Mouse (Mus musculus): Measurements from ENCODE around the gene Hist1h2af.

DNA sequence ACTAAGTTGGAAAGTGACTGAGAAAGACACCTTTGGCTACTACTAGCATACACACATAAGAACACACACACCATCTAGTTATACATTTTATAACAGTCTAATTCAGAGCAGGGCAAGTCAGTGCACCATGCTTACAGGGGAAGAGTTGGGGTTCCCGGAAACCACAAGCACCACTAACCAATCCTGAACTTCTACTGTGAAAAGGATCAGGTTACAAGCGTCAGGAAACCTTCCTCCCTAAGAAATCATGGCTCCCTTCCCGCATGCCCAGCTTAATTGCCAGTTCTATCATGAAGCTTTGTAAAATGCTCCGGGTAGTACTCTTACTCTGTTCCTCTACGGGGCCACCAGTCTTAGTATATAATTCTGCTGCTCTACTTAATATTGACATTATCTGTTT is 48.4 kb upstream of the Hist1h2af start:
- no peak for TF ChIP-seq CTCF (IDR thresholded peaks at IDR 0.05; ENCODE audit: low read depth, low read length)
- TF ChIP-seq GATA1 (IDR thresholded peaks at IDR 0.05; ENCODE audit: borderline replicate concordance, low read length): no peak
- TF ChIP-seq TAL1 (conservative IDR thresholded peaks at IDR 0.05; ENCODE audit: low read depth, low read length): no peak
- no peak for TF ChIP-seq POLR2AphosphoS5 (IDR thresholded peaks at IDR 0.05; ENCODE audit: insufficient replicate concordance, low read depth, low read length)
- no peak for TF ChIP-seq GATA2 (IDR thresholded peaks at IDR 0.05; ENCODE audit: borderline replicate concordance, low read depth, low read length)

Measured in G1E (cell line).